Mouse (Mus musculus): Measurements from ENCODE around the gene Pole4.
A peak's percentile ranks its signal among the peaks of the same experiment; 100 is the strongest.

Pole4 gene

GRCm38 (mm10) chr6:82705221-82705620, at the start of gene Pole4:
TSS of gene Pole4 (minus strand) at chr6:82705365.
- DNase-seq (ENCODE audit: low read depth, low spot score), result no peak

- DNase-seq (ENCODE audit: low read depth, low spot score), result no peak
Measured at GRCm38 (mm10) chr6:82754769-82755168, 49.6 kb upstream of the Pole4 start.

GRCm38 (mm10) chr6:82753638-82754361, 48.6 kb upstream of the Pole4 start:
- no peak for DNase-seq (ENCODE audit: low read depth, low spot score)

GRCm38 (mm10) chr6:82753061-82753460, 47.9 kb upstream of the Pole4 start:
- no peak for DNase-seq (ENCODE audit: low read depth, low spot score)

- no peak for DNase-seq (ENCODE audit: low read depth, low spot score)
Measured at GRCm38 (mm10) chr6:82751791-82752190, 46.6 kb upstream of the Pole4 start.

- DNase-seq (ENCODE audit: low read depth, low spot score), result no peak
Measured at GRCm38 (mm10) chr6:82751031-82751430, 45.9 kb upstream of the Pole4 start.

GRCm38 (mm10) chr6:82750063-82750462, 44.9 kb upstream of the Pole4 start:
- no peak for DNase-seq (ENCODE audit: low read depth, low spot score)

GRCm38 (mm10) chr6:82748106-82748672, 43.0 kb upstream of the Pole4 start:
- no peak for DNase-seq (ENCODE audit: low read depth, low spot score)

GRCm38 (mm10) chr6:82747085-82747484, 41.9 kb upstream of the Pole4 start:
- DNase-seq (ENCODE audit: low read depth, low spot score), result no peak

GRCm38 (mm10) chr6:82744553-82744952, 39.4 kb upstream of the Pole4 start:
- no peak for DNase-seq (ENCODE audit: low read depth, low spot score)

- DNase-seq (ENCODE audit: low read depth, low spot score), result no peak
Measured at GRCm38 (mm10) chr6:82741518-82741880, 36.3 kb upstream of the Pole4 start.

- no peak for DNase-seq (ENCODE audit: low read depth, low spot score)
Measured at GRCm38 (mm10) chr6:82740868-82741517, 35.8 kb upstream of the Pole4 start.

GRCm38 (mm10) chr6:82740269-82740668, 35.1 kb upstream of the Pole4 start:
- DNase-seq (ENCODE audit: low read depth, low spot score), result peak; percentile 61

- DNase-seq (ENCODE audit: low read depth, low spot score), result no peak
Measured at GRCm38 (mm10) chr6:82737634-82738540, 32.7 kb upstream of the Pole4 start.

- no peak for DNase-seq (ENCODE audit: low read depth, low spot score)
Measured at GRCm38 (mm10) chr6:82736626-82737600, 31.7 kb upstream of the Pole4 start.

- DNase-seq (ENCODE audit: low read depth, low spot score), result no peak
Measured at GRCm38 (mm10) chr6:82735347-82735746, 30.2 kb upstream of the Pole4 start.

- no peak for DNase-seq (ENCODE audit: low read depth, low spot score)
Measured at GRCm38 (mm10) chr6:82728635-82729034, 23.5 kb upstream of the Pole4 start.

GRCm38 (mm10) chr6:82727206-82727605, 22.0 kb upstream of the Pole4 start:
- DNase-seq (ENCODE audit: low read depth, low spot score), result no peak

- peak; percentile 41 for DNase-seq (ENCODE audit: low read depth, low spot score)
Measured at GRCm38 (mm10) chr6:82723321-82723720, 18.2 kb upstream of the Pole4 start.

GRCm38 (mm10) chr6:82716126-82716525, 11.0 kb upstream of the Pole4 start:
- no peak for DNase-seq (ENCODE audit: low read depth, low spot score)

GRCm38 (mm10) chr6:82715653-82716052, 10.5 kb upstream of the Pole4 start:
- no peak for DNase-seq (ENCODE audit: low read depth, low spot score)

Measured in forelimb bud, embryonic 11.5 days (tissue).